Mouse (Mus musculus) liver, postnatal 0 days (tissue): ENCODE data around the gene Olfr9.

Source experiments
- CTCF ChIP-seq: sonication (generic); IDR thresholded peaks from 2 replicates; pipeline ENCODE4 v1.5.1; 2016; ENCODE audit warnings: antibody characterized with exemption, low read depth
- EP300 ChIP-seq: IDR thresholded peaks from 2 replicates; pipeline ENCODE4 v1.6.1; 2016; ENCODE audit warnings: antibody characterized with exemption, low read depth, mild to moderate bottlenecking

DNA sequence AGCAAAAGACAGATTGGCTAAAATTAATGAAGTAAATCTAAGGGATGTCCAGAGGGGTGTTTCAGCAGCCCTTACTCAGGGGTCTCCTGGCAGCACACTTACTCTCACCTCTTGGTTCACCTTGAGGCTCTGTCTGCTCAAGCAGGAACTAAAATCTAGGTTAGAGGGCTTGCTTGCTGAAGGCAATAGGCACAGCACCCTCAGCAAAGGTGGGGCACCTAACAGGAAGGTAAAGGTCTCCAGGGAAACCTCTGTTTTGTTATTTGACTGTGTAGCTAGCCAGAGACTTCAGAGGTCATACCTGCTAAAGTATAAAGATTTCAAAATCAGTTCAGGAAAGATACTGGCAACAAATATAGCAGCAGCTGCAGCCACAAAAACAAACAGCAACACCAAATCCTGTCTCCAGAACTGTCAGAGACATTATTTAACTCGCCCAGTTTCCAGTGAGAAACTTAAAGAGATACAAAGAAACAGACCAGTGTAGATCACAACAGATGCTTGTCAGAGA, 18.4 kb upstream of the Olfr9 start:
- no peak for TF ChIP-seq CTCF
- TF ChIP-seq EP300, result no peak
